Mouse (Mus musculus): ENCODE results near the gene Sp1.

GRCm38 (mm10) chr15:102392520-102392919, 13.4 kb upstream of the Sp1 start:
- no peak for TF ChIP-seq POLR2A (IDR thresholded peaks at IDR 0.05; ENCODE audit: insufficient read length, low read depth)
- no peak for TF ChIP-seq MYOD1 (IDR thresholded peaks at IDR 0.05; ENCODE audit: control insufficient read depth in 1 of 3, insufficient read length in 2 of 3, low read depth in 2 of 3)
- TF ChIP-seq MYOG (IDR thresholded peaks at IDR 0.05; ENCODE audit: control insufficient read depth in 1 of 3, insufficient read depth in 1 of 3, insufficient read length in 2 of 3, low read depth in 2 of 3), result no peak
- TF ChIP-seq TCF12 (IDR thresholded peaks at IDR 0.05; ENCODE audit: insufficient read depth, poor library complexity, severe bottlenecking), result no peak
- no peak for TF ChIP-seq MAX (IDR thresholded peaks at IDR 0.05; ENCODE audit: low read depth)
- no peak for TF ChIP-seq USF1 (IDR thresholded peaks at IDR 0.05; ENCODE audit: low read depth)
- no peak for TF ChIP-seq POLR2AphosphoS2 (IDR thresholded peaks at IDR 0.05; ENCODE audit: insufficient read length, low read depth)
- TF ChIP-seq E2F4 (IDR thresholded peaks at IDR 0.05; ENCODE audit: insufficient read depth), result no peak
- TF ChIP-seq TCF3 (IDR thresholded peaks at IDR 0.05; ENCODE audit: insufficient read length, low read depth), result no peak
- TF ChIP-seq CEBPB (IDR thresholded peaks at IDR 0.05; ENCODE audit: insufficient read depth, poor library complexity, severe bottlenecking), result no peak
